Mouse (Mus musculus) liver, embryonic 11.5 days (tissue): Measurements from ENCODE around the gene Dock1. TPM values are rescaled to one million over a fixed set of nuclear protein-coding genes. Genes with fewer than 3 reads are reported as not detected.

Source experiments
- ATAC-seq: fragments of 200-750 bp; cut with Nextera tagmentation; replicated peaks from 2 replicates; pipeline ENCODE4 v1.8.0; 2017; ENCODE audit warnings: moderate number of reproducible peaks, mild to moderate bottlenecking, moderate TSS enrichment, moderate library complexity; ENCODE audit not compliant: low FRiP score
- DNase-seq: peaks from one replicate; pipeline ENCODE4 v3.0.0-alpha.2; 2017; ENCODE audit warnings: low spot score
- H3K27ac ChIP-seq: fragments of 300-500 bp; sonication (generic); 2 replicates; pipeline ENCODE4 v1.5.1; 2014; ENCODE audit warnings: mild to moderate bottlenecking, low read depth, low read length, control low read depth
- H3K27me3 ChIP-seq: fragments of 300-500 bp; sonication (generic); replicated peaks from 2 replicates; pipeline ENCODE4 v1.6.1; 2014; ENCODE audit warnings: low read length, mixed read lengths; ENCODE audit not compliant: control insufficient read depth, insufficient read depth
- H3K36me3 ChIP-seq: fragments of 300-500 bp; sonication (generic); 2 replicates; pipeline ENCODE4 v1.6.1; 2014; ENCODE audit warnings: mild to moderate bottlenecking, low read length, moderate library complexity, mixed read lengths; ENCODE audit not compliant: control insufficient read depth, insufficient read depth
- H3K4me1 ChIP-seq: fragments of 300-500 bp; sonication (generic); replicated peaks from 2 replicates; pipeline ENCODE4 v1.6.1; 2014; ENCODE audit warnings: low read length, mixed read lengths; ENCODE audit not compliant: control insufficient read depth, insufficient read depth
- H3K4me2 ChIP-seq: fragments of 300-500 bp; sonication (generic); 2 replicates; pipeline ENCODE4 v1.6.1; 2014; ENCODE audit warnings: mild to moderate bottlenecking, control low read depth, moderate library complexity
- H3K4me3 ChIP-seq: fragments of 300-500 bp; sonication (generic); 2 replicates; pipeline ENCODE4 v1.5.1; 2014; ENCODE audit warnings: low read depth, low read length, control low read depth
- H3K9ac ChIP-seq: fragments of 300-500 bp; sonication (generic); 2 replicates; pipeline ENCODE4 v1.6.1; 2014; ENCODE audit warnings: low read depth, low read length, control low read depth
- H3K9me3 ChIP-seq: fragments of 300-500 bp; sonication (generic); 2 replicates; pipeline ENCODE4 v1.6.1; 2016; ENCODE audit warnings: low read length, inconsistent platforms, mixed read lengths; ENCODE audit not compliant: control insufficient read depth
- WGBS: fragments of 180-500 bp; shearing (Covaris S2); extraction: QIAGEN DNeasy Blood & Tissue Kit; methylation state at CpG from one replicate; pipeline ENCODE4 v1.1.7; 2014; 5-methylcytosine and 5-hydroxymethylcytosine counted together
- polyA plus RNA-seq: library from polyadenylated mRNA; unstranded; fragments of >200 nt; fragmentation: Nextera tagmentation; extraction: Ambion mirVana; gene quantifications from 2 replicates; pipeline ENCODE4 v1.2.1, GENCODE M21; 2014

Gene Dock1
- polyA plus RNA-seq, 1 experiment from 2014 or later: 15.9 TPM

GRCm38 (mm10) chr7:135031466-135031865 lies 361.0 kb downstream of the Dock1 start:
- no peak overlapping the region for H3K4me2 ChIP-seq
- H3K4me3 ChIP-seq: no peak overlapping the region
- 73% methylated on average over 3 of the region's 3 CpGs for WGBS
- H3K36me3 ChIP-seq: no peaks in the 10 kb centered on the region
- no peak for DNase-seq
- H3K4me1 ChIP-seq: no peaks in the 10 kb centered on the region
- H3K9me3 ChIP-seq: no peaks in the 10 kb centered on the region
- H3K9ac ChIP-seq: no peak overlapping the region
- no peak for ATAC-seq
- no peak overlapping the region for H3K27ac ChIP-seq
- no peaks in the 10 kb centered on the region for H3K27me3 ChIP-seq

- H3K9ac ChIP-seq: no peak overlapping the region
- no peak overlapping the region for H3K4me3 ChIP-seq
- ATAC-seq: no peak
- H3K4me1 ChIP-seq: no peaks in the 10 kb centered on the region
- no peak for DNase-seq
- H3K27ac ChIP-seq: no peak overlapping the region
- H3K27me3 ChIP-seq: no peaks in the 10 kb centered on the region
- H3K36me3 ChIP-seq: no peaks in the 10 kb centered on the region
- H3K4me2 ChIP-seq: no peak overlapping the region
- WGBS: 71% methylated on average over 5 of the region's 5 CpGs
- H3K9me3 ChIP-seq: no peaks in the 10 kb centered on the region
These were observed 364.4 kb downstream of the Dock1 start for GRCm38 (mm10) chr7:135034811-135035210.

- no peak for DNase-seq
- H3K36me3 ChIP-seq: no peaks in the 10 kb centered on the region
- no peak overlapping the region for H3K4me2 ChIP-seq
- no peaks in the 10 kb centered on the region for H3K4me1 ChIP-seq
- no peaks in the 10 kb centered on the region for H3K27me3 ChIP-seq
- no peak overlapping the region for H3K4me3 ChIP-seq
- H3K9me3 ChIP-seq: no peaks in the 10 kb centered on the region
- 37% methylated on average over 2 of the region's 2 CpGs for WGBS
- no peak overlapping the region for H3K27ac ChIP-seq
- ATAC-seq: peak; percentile 39
- no peak overlapping the region for H3K9ac ChIP-seq
These were observed 365.2 kb downstream of the Dock1 start for GRCm38 (mm10) chr7:135035651-135036050.

GRCm38 (mm10) chr7:135038930-135039329 lies 368.5 kb downstream of the Dock1 start:
- no peak for ATAC-seq
- WGBS: 76% methylated on average over 1 of the region's 1 CpGs
- Histone ChIP-seq H3K36me3 (no peaks in the 10 kb centered on the region), H3K27me3 (no peaks in the 10 kb centered on the region), H3K4me2 (no peak overlapping the region), H3K4me1 (no peaks in the 10 kb centered on the region), H3K9me3 (no peaks in the 10 kb centered on the region), H3K4me3 (no peak overlapping the region), H3K9ac (no peak overlapping the region), H3K27ac (no peak overlapping the region)
- DNase-seq: no peak

DNA sequence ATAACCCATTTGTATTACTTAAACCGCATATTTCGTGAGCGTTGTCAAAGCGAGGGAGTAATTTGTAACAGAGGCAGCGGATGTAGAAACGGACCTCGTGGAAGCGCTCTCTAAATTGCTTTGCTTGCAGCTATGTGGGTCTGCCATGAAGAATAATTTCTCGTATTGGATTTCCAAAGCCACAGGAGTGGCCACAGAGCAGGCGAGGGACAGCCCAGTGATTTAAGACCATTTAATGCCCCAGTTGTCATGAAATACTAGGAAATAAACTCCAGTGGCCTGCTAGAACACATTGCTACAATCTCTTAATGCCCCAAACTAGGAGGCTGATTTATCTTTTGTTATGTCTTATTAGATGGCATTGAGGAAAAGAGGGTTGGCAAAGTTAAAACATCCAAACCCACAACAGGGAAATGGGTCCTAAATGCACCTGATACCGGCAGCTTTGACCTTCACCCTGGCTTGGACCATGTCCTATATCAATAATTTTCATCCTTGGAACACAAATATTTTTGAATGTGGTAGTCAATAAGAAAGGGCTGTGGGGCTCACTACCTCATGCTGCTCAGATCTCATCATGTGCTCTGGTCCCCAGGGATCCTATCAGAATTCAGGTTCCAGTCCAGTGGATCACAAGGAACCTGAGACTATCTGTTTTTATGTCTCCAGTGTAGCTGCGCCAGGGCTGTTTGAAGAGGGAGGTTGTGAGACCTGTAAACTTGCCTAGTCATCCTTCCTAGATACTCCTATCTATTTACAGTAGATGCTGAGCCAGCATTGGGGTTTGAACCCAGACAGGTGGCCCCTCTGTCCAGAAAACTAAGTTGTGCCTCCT lies 373.7 kb downstream of the Dock1 start:
- H3K9me3 ChIP-seq: no peaks in the 10 kb centered on the region; the same call in 1 of the 2 replicates
- no peak overlapping the region for H3K27ac ChIP-seq
- no peak overlapping the region for H3K4me3 ChIP-seq
- H3K4me1 ChIP-seq: no peaks in the 10 kb centered on the region
- DNase-seq: no peak
- 91% methylated on average over 12 of the region's 12 CpGs for WGBS
- no peak for ATAC-seq
- no peak overlapping the region for H3K4me2 ChIP-seq
- H3K36me3 ChIP-seq: no peaks in the 10 kb centered on the region
- no peaks in the 10 kb centered on the region for H3K27me3 ChIP-seq
- H3K9ac ChIP-seq: no peak overlapping the region

DNA sequence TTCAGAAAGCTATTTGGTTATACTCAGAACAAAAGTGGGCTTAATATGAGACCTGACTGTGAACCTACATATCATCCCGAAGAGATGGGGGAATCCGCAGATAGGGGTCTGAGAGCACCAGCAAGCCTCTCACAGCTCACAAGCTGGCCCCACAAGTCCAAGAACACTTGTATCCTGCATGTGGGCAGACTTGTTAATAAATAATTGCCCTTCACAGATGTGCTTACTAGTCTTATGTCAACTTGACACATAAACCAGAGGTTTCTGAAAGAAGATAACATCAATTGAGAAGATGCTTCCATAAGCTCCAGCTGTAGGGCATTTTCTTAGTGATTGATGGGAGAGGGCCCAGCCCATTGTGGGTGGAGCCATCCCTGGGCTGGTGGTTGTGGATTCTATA lies 379.0 kb downstream of the Dock1 start:
- DNase-seq: no peak
- no peaks in the 10 kb centered on the region for H3K36me3 ChIP-seq
- H3K27ac ChIP-seq: no peak overlapping the region
- H3K4me2 ChIP-seq: no peak overlapping the region
- no peaks in the 10 kb centered on the region for H3K27me3 ChIP-seq
- H3K9me3 ChIP-seq: no peaks in the 10 kb centered on the region; the same call in 1 of the 2 replicates
- WGBS: 82% methylated on average over 2 of the region's 2 CpGs
- no peaks in the 10 kb centered on the region for H3K4me1 ChIP-seq
- H3K9ac ChIP-seq: no peak overlapping the region
- no peak for ATAC-seq
- H3K4me3 ChIP-seq: no peak overlapping the region

DNA sequence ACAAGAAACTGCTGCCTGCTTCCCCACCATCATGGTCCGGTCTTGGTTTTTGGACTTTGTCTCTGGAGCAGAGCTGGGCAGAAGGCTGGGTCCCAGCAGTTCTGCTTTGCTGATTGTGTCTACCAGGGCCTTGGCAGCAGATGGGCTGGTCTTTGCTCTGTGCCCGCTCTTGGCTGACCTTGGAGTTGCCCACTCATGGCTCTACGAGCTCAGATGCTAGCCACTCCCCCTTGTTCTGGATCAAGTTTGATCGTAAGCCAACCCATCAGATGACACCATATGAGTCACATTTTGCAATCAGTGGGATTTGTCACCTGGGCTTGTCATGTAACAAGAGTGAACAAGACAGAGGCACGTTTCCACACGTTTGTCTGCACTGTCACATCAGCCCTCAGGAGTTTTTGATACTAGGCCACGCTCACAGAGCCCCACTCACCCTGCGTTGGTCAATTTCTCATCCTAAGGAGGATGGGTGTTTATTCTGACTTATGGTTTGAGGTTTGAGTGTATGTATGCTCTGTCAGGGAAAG lies 382.8 kb downstream of the Dock1 start:
- 83% methylated on average over 8 of the region's 8 CpGs for WGBS
- DNase-seq (no peak), ATAC-seq (no peak)
- Histone ChIP-seq H3K4me3 (no peak overlapping the region), H3K27ac (no peak overlapping the region), H3K27me3 (no peaks in the 10 kb centered on the region), H3K9me3 (no peaks in the 10 kb centered on the region), H3K4me2 (no peak overlapping the region), H3K9ac (no peak overlapping the region), H3K4me1 (no peaks in the 10 kb centered on the region), H3K36me3 (no peaks in the 10 kb centered on the region)

DNA sequence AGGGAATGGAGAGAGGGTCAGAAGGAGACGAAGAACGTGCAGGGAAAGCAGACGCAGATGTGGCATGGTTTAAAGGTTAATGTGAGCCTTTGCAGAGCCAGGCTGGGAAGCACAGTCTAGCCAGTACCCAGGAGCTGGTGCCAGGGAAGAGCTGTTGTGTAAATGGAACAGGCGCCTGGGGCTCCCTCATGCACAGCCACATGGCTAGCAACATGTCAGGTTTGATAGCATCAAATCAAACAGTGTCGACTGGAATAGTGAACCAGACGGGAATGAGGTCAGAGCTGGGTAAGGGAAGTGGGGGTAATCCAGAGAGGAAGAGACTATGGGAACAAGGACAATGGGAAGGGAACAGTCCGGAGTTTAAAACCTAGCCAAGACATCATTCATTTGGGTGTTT lies 384.2 kb downstream of the Dock1 start:
- H3K9me3 ChIP-seq: no peaks in the 10 kb centered on the region
- no peak overlapping the region for H3K27ac ChIP-seq
- no peak for DNase-seq
- H3K36me3 ChIP-seq: no peaks in the 10 kb centered on the region
- no peak overlapping the region for H3K9ac ChIP-seq
- 62% methylated on average over 7 of the region's 7 CpGs for WGBS
- H3K4me3 ChIP-seq: no peak overlapping the region
- H3K4me2 ChIP-seq: no peak overlapping the region
- ATAC-seq: no peak
- H3K27me3 ChIP-seq: no peaks in the 10 kb centered on the region
- H3K4me1 ChIP-seq: no peaks in the 10 kb centered on the region

GRCm38 (mm10) chr7:135059071-135059470 lies 388.6 kb downstream of the Dock1 start:
- Histone ChIP-seq H3K4me2 (no peak overlapping the region), H3K36me3 (0 out of 2 replicates have a peak, but pooled peaks cover 2% of the 10 kb centered on the region), H3K9me3 (no peaks in the 10 kb centered on the region), H3K4me1 (no peaks in the 10 kb centered on the region), H3K4me3 (no peak overlapping the region), H3K9ac (no peak overlapping the region), H3K27me3 (no peaks in the 10 kb centered on the region), H3K27ac (no peak overlapping the region)
- ATAC-seq (no peak), DNase-seq (no peak)
- WGBS: 85% methylated on average over 4 of the region's 4 CpGs
